Mouse (Mus musculus) MEL (cell line): Measurements from ENCODE around the gene Pigb. TPM values are rescaled to one million over a fixed set of nuclear protein-coding genes. Genes with fewer than 3 reads are reported as not detected.
A peak's percentile ranks its signal among the peaks of the same experiment; 100 is the strongest.

Experiments used
- DNase-seq: peaks from one replicate; pipeline ENCODE4 v3.0.0; 2011; ENCODE audit warnings: low read depth, low spot score
- H3K27ac ChIP-seq: 2 replicates; pipeline ENCODE4 v1.5.1; 2012; ENCODE audit warnings: low read depth, mild to moderate bottlenecking, control low read depth, low read length, moderate library complexity; ENCODE audit not compliant: control insufficient read depth
- H3K27me3 ChIP-seq, 2 experiments: fragments of 150-350 bp in 1 of 2; sonication (generic) in 1 of 2; 2 replicates each; pipeline ENCODE4 v1.6.1; 2012; ENCODE audit warnings: low read length in 2 of 2, mild to moderate bottlenecking in 2 of 2, improper control_type of control experiment in 1 of 2, moderate library complexity in 1 of 2; ENCODE audit not compliant: insufficient read depth in 2 of 2, control insufficient read depth in 1 of 2
- H3K36me3 ChIP-seq, 2 experiments: 2 replicates each; pipeline ENCODE4 v1.6.1; 2012 to 2014; ENCODE audit warnings: low read length in 2 of 2, improper control_type of control experiment in 1 of 2, inconsistent platforms in 1 of 2, mild to moderate bottlenecking in 1 of 2; ENCODE audit not compliant: insufficient read depth in 2 of 2, control insufficient read depth in 1 of 2
- H3K4me1 ChIP-seq, 2 experiments: fragments of 150-350 bp in 1 of 2; sonication (generic) in 1 of 2; 2 replicates each; pipeline ENCODE4 v1.6.1; 2012; ENCODE audit warnings: low read length in 2 of 2, improper control_type of control experiment in 1 of 2, mild to moderate bottlenecking in 1 of 2; ENCODE audit not compliant: insufficient read depth in 2 of 2, control insufficient read depth in 1 of 2
- H3K4me3 ChIP-seq, 2 experiments: fragments of 150-350 bp in 1 of 2; sonication (generic) in 1 of 2; 2 replicates each; pipeline ENCODE4 v1.5.1; 2012; ENCODE audit warnings: low read depth in 2 of 2, low read length in 2 of 2, mild to moderate bottlenecking in 2 of 2, moderate library complexity in 2 of 2, control low read depth in 1 of 2, improper control_type of control experiment in 1 of 2; ENCODE audit not compliant: control insufficient read depth in 1 of 2, insufficient read depth in 1 of 2
- H3K79me2 ChIP-seq: 2 replicates; pipeline ENCODE4 v1.6.1; 2012; ENCODE audit warnings: mild to moderate bottlenecking, low read length, moderate library complexity; ENCODE audit not compliant: control insufficient read depth, poor library complexity, insufficient read depth
- H3K9ac ChIP-seq: 2 replicates; pipeline ENCODE4 v1.6.1; 2012; ENCODE audit warnings: low read depth, mild to moderate bottlenecking, control low read depth, low read length, moderate library complexity; ENCODE audit not compliant: control insufficient read depth, poor library complexity, severe bottlenecking
- H3K9me3 ChIP-seq: fragments of 150-350 bp; sonication (generic); replicated peaks from 2 replicates; pipeline ENCODE4 v1.6.1; 2012; ENCODE audit warnings: mild to moderate bottlenecking, low read length, improper control_type of control experiment, moderate library complexity; ENCODE audit not compliant: insufficient read depth
- BHLHE40 ChIP-seq: IDR thresholded peaks from 2 replicates; pipeline ENCODE4 v1.6.1; 2012; ENCODE audit warnings: low read depth, mild to moderate bottlenecking, inconsistent platforms, low read length, improper control_type of control experiment, borderline replicate concordance
- CHD2 ChIP-seq: IDR thresholded peaks from 2 replicates; pipeline ENCODE4 v1.6.1; 2011; ENCODE audit warnings: low read length, improper control_type of control experiment
- CTCF ChIP-seq, 3 experiments: IDR thresholded peaks in 2 of 3; conservative IDR thresholded peaks in 1 of 3; 2 replicates each; pipeline ENCODE4 v1.5.1; 2011 to 2012; ENCODE audit warnings: low read length in 3 of 3, low read depth in 2 of 3, mild to moderate bottlenecking in 2 of 3, improper control_type of control experiment in 1 of 3, inconsistent platforms in 1 of 3, mixed read lengths in 1 of 3, moderate library complexity in 1 of 3; ENCODE audit not compliant: control insufficient read depth in 1 of 3, insufficient read depth in 1 of 3, poor library complexity in 1 of 3, severe bottlenecking in 1 of 3
- E2F4 ChIP-seq: IDR thresholded peaks from 2 replicates; pipeline ENCODE4 v1.6.1; 2011; ENCODE audit warnings: low read depth, low read length, improper control_type of control experiment, borderline replicate concordance
- ELF1 ChIP-seq: IDR thresholded peaks from 2 replicates; pipeline ENCODE4 v1.6.1; 2014; ENCODE audit warnings: low read depth, mild to moderate bottlenecking, inconsistent platforms, low read length, improper control_type of control experiment, moderate library complexity
- EP300 ChIP-seq, 2 experiments: IDR thresholded peaks; 2 replicates each; pipeline ENCODE4 v1.6.1; 2011; ENCODE audit warnings: improper control_type of control experiment in 2 of 2, low read length in 2 of 2, low read depth in 1 of 2, mild to moderate bottlenecking in 1 of 2
- ETS1 ChIP-seq: IDR thresholded peaks from 2 replicates; pipeline ENCODE4 v1.6.1; 2012; ENCODE audit warnings: low read depth, mild to moderate bottlenecking, inconsistent platforms, low read length, improper control_type of control experiment, moderate library complexity
- GABPA ChIP-seq: IDR thresholded peaks from 2 replicates; pipeline ENCODE4 v1.6.1; 2012; ENCODE audit warnings: low read depth, mild to moderate bottlenecking, inconsistent platforms, low read length, improper control_type of control experiment, moderate library complexity
- GATA1 ChIP-seq: IDR thresholded peaks from 2 replicates; pipeline ENCODE4 v1.6.1; 2011; ENCODE audit warnings: low read depth, low read length, improper control_type of control experiment
- HCFC1 ChIP-seq: IDR thresholded peaks from 2 replicates; pipeline ENCODE4 v1.6.1; 2012; ENCODE audit warnings: low read depth, mild to moderate bottlenecking, inconsistent platforms, low read length, improper control_type of control experiment, moderate library complexity
- JUND ChIP-seq: IDR thresholded peaks from 2 replicates; pipeline ENCODE4 v1.6.1; 2011; ENCODE audit warnings: low read depth, mild to moderate bottlenecking, improper control_type of control experiment, low read length
- KAT2A ChIP-seq: conservative IDR thresholded peaks from 2 replicates; pipeline ENCODE4 v1.6.1; 2012; ENCODE audit warnings: low read depth, low read length, improper control_type of control experiment, inconsistent platforms
- MAX ChIP-seq: IDR thresholded peaks from 2 replicates; pipeline ENCODE4 v1.6.1; 2011; ENCODE audit warnings: low read length, improper control_type of control experiment
- MEF2A ChIP-seq: IDR thresholded peaks from 2 replicates; pipeline ENCODE4 v1.6.1; 2014; ENCODE audit warnings: low read depth, mild to moderate bottlenecking, inconsistent platforms, low read length, improper control_type of control experiment; ENCODE audit not compliant: poor library complexity, insufficient replicate concordance, severe bottlenecking; ENCODE audit errors: extremely low read depth
- MXI1 ChIP-seq: IDR thresholded peaks from 2 replicates; pipeline ENCODE4 v1.6.1; 2011; ENCODE audit warnings: mild to moderate bottlenecking, low read depth, low read length, improper control_type of control experiment
- MYB ChIP-seq: IDR thresholded peaks from 2 replicates; pipeline ENCODE4 v1.6.1; 2011; ENCODE audit warnings: mild to moderate bottlenecking, low read depth, low read length, improper control_type of control experiment
- MYC ChIP-seq: IDR thresholded peaks from 2 replicates; pipeline ENCODE4 v1.6.1; 2011; ENCODE audit warnings: low read depth, mild to moderate bottlenecking, low read length, improper control_type of control experiment, moderate library complexity
- NELFE ChIP-seq: IDR thresholded peaks from 2 replicates; pipeline ENCODE4 v1.6.1; 2011; ENCODE audit warnings: low read depth, low read length, improper control_type of control experiment
- NRF1 ChIP-seq: IDR thresholded peaks from 2 replicates; pipeline ENCODE4 v1.6.1; 2014; ENCODE audit warnings: low read depth, mild to moderate bottlenecking, inconsistent platforms, low read length, improper control_type of control experiment, moderate library complexity; ENCODE audit not compliant: poor library complexity, insufficient read depth, severe bottlenecking
- POLR2A ChIP-seq, 2 experiments: IDR thresholded peaks; 2 replicates each; pipeline ENCODE4 v1.6.1; 2011 to 2012; ENCODE audit warnings: low read length in 2 of 2, mild to moderate bottlenecking in 2 of 2, control low read depth in 1 of 2, improper control_type of control experiment in 1 of 2, low read depth in 1 of 2, moderate library complexity in 1 of 2; ENCODE audit not compliant: control insufficient read depth in 1 of 2, insufficient read depth in 1 of 2, poor library complexity in 1 of 2
- POLR2AphosphoS2 ChIP-seq: IDR thresholded peaks from 2 replicates; pipeline ENCODE4 v1.6.1; 2011; ENCODE audit warnings: low read length, improper control_type of control experiment
- RAD21 ChIP-seq: IDR thresholded peaks from 2 replicates; pipeline ENCODE4 v1.6.1; 2011; ENCODE audit warnings: mild to moderate bottlenecking, low read depth, low read length, improper control_type of control experiment
- RCOR1 ChIP-seq: IDR thresholded peaks from 2 replicates; pipeline ENCODE4 v1.6.1; 2012; ENCODE audit warnings: low read depth, mild to moderate bottlenecking, inconsistent platforms, low read length, improper control_type of control experiment
- SIN3A ChIP-seq: IDR thresholded peaks from 2 replicates; pipeline ENCODE4 v1.6.1; 2012; ENCODE audit warnings: low read length, improper control_type of control experiment, inconsistent platforms
- TBP ChIP-seq: IDR thresholded peaks from 2 replicates; pipeline ENCODE4 v1.8.0; 2011; ENCODE audit warnings: low read depth, low read length, improper control_type of control experiment
- TCF12 ChIP-seq: IDR thresholded peaks from 2 replicates; pipeline ENCODE4 v1.6.1; 2014; ENCODE audit warnings: low read depth, mild to moderate bottlenecking, inconsistent platforms, low read length, improper control_type of control experiment, moderate library complexity
- UBTF ChIP-seq: IDR thresholded peaks from 2 replicates; pipeline ENCODE4 v1.6.1; 2012; ENCODE audit warnings: low read depth, mild to moderate bottlenecking, inconsistent platforms, low read length, improper control_type of control experiment, moderate library complexity, borderline replicate concordance; ENCODE audit not compliant: insufficient read depth
- USF1 ChIP-seq: IDR thresholded peaks from 2 replicates; pipeline ENCODE4 v1.6.1; 2014; ENCODE audit warnings: low read depth, mild to moderate bottlenecking, inconsistent platforms, low read length, improper control_type of control experiment, moderate library complexity
- USF2 ChIP-seq, 2 experiments: IDR thresholded peaks; 2 replicates each; pipeline ENCODE4 v1.6.1; 2011 to 2012; ENCODE audit warnings: improper control_type of control experiment in 2 of 2, low read length in 2 of 2, borderline replicate concordance in 1 of 2, inconsistent platforms in 1 of 2, low read depth in 1 of 2, mild to moderate bottlenecking in 1 of 2; ENCODE audit not compliant: insufficient read depth in 1 of 2
- ZC3H11A ChIP-seq: IDR thresholded peaks from 2 replicates; pipeline ENCODE4 v1.6.1; 2012; ENCODE audit warnings: low read depth, mild to moderate bottlenecking, inconsistent platforms, low read length, improper control_type of control experiment
- ZKSCAN1 ChIP-seq: IDR thresholded peaks from 2 replicates; pipeline ENCODE4 v1.6.1; 2012; ENCODE audit warnings: low read depth, mild to moderate bottlenecking, inconsistent platforms, low read length, improper control_type of control experiment, moderate library complexity
- ZMIZ1 ChIP-seq: IDR thresholded peaks from 2 replicates; pipeline ENCODE4 v1.6.1; 2012; ENCODE audit warnings: low read depth, mild to moderate bottlenecking, inconsistent platforms, low read length, improper control_type of control experiment, moderate library complexity
- polyA plus RNA-seq, 2 experiments: library from polyadenylated mRNA; stranded (reverse) in 1 of 2; unstranded in 1 of 2; fragments of >175 nt in 1 of 2; fragments of >200 nt in 1 of 2; gene quantifications; 2 replicates each; pipeline versions ENCODE4 v1.2.1 to v1.2.4; 2012; ENCODE audit warnings: low replicate concordance in 2 of 2, low read depth in 1 of 2; ENCODE audit not compliant: insufficient read length in 2 of 2, insufficient read depth in 1 of 2, missing spikeins in 1 of 2
- total RNA-seq: library from RNA; depleted of rRNA; stranded (reverse); fragments of 300-350 nt; gene quantifications from 2 replicates; pipeline ENCODE4 v1.2.3, GENCODE M21; 2012

The Pigb gene
- total and polyA plus RNA-seq, 3 experiments: 3.7 to 12.0 TPM; not detected in 1

DNA sequence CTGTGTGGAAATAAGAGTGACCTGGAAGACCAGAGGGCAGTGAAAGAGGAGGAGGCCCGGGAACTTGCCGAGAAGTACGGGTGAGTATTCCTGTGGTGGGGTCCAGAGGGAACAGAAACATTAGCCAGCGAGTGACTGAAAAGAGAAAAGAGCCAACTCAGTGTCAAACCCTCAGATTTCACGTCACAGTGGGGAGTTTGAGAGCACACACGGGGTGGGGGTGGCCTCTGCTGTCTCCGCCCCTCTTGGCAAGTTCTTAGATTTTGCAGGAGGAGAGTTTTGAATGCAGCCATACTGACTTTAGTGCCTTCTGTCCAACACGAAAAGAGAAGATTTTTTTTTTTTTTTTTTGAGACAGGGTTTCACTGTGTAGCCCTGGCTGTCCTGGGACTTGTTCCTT lies 46.9 kb upstream of the Pigb start:
- H3K79me2 ChIP-seq: no peaks in the 10 kb centered on the region
- DNase-seq: no peak
- H3K27ac ChIP-seq: no peak overlapping the region

DNA sequence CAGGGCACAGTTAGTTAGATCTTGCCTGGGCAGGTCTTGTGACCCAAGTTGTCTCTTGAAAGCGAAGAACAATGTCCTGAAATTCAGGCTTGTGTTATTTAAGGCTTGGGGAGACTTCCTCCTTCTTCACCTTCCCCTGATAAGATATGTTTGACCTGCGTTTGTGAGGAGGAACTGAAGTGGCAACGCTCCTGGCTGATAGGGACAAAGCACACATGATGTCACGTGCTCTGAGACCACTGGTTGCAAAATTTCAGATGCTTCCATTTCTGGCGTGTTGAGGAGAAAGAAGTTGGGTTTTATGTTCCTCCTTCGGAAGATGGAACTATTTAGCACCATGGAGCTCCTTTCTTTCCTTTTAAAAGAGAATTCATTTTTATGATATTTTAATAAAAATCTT lies 45.7 kb upstream of the Pigb start:
- peak overlapping the region; percentile 85 for H3K27ac ChIP-seq
- no peaks in the 10 kb centered on the region for H3K9me3 ChIP-seq
- peak; percentile 90 for DNase-seq
- H3K9ac ChIP-seq: peak overlapping the region; percentile 35
- H3K27me3 ChIP-seq: no peaks in the 10 kb centered on the region
- peaks cover 11 to 21% of the 10 kb centered on the region in 2 experiments for H3K4me1 ChIP-seq
- H3K36me3 ChIP-seq: peaks cover 0 to 13% of the 10 kb centered on the region in 2 experiments; a peak in 2 of 4 replicates
- no peaks in the 10 kb centered on the region for H3K79me2 ChIP-seq
- H3K4me3 ChIP-seq: peak overlapping the region; percentile 7 to 19; a peak in 3 of 4 replicates
- TF ChIP-seq MXI1: peak; percentile 81
- TF ChIP-seq RCOR1: peak; percentile 78
- no peak for TF ChIP-seq KAT2A
- no peak for TF ChIP-seq ZKSCAN1
- TF ChIP-seq NELFE: peak; percentile 54
- TF ChIP-seq SIN3A: peak; percentile 83; the same call in 1 of the 2 replicates
- peak; percentile 96 for TF ChIP-seq MYC
- no peak for TF ChIP-seq NRF1
- peak; percentile 46; the same call in 1 of the 2 replicates for TF ChIP-seq JUND
- TF ChIP-seq MEF2A: peak; percentile 73; the same call in 1 of the 2 replicates
- TF ChIP-seq GATA1: peak; percentile 91
- no peak for TF ChIP-seq ZMIZ1
- peak; percentile 84 to 90 for TF ChIP-seq EP300 (IDR thresholded peaks at IDR 0.05; ENCODE audit: low read depth in 1 of 2, low read length in 2 of 2)
- no peak for TF ChIP-seq E2F4
- no peak for TF ChIP-seq GABPA
- peak; percentile 96 for TF ChIP-seq MAX
- peak; percentile 95 for TF ChIP-seq USF1
- peak; percentile 97 for TF ChIP-seq BHLHE40
- peak; percentile 32 to 78; a peak in 2 of 4 replicates for TF ChIP-seq USF2 (IDR thresholded peaks at IDR 0.05; ENCODE audit: borderline replicate concordance in 1 of 2, insufficient read depth in 1 of 2, low read depth in 1 of 2, low read length in 2 of 2)
- TF ChIP-seq HCFC1: peak; percentile 62; the same call in 1 of the 2 replicates
- peak; percentile 65 for TF ChIP-seq ELF1
- TF ChIP-seq POLR2A (IDR thresholded peaks at IDR 0.05; ENCODE audit: control insufficient read depth in 1 of 2, insufficient read depth in 1 of 2, low read depth in 1 of 2, low read length in 2 of 2, poor library complexity in 1 of 2): peak in 1 of 2 experiments; percentile 49; a peak in 2 of 4 replicates
- TF ChIP-seq TBP: peak; percentile 75
- peak; percentile 67; the same call in 1 of the 2 replicates for TF ChIP-seq TCF12

More for the DNA sequence above, 46.9 kb upstream of the Pigb start:
- Histone ChIP-seq H3K4me3 (no peak overlapping the region), H3K4me1 (peaks cover 11 to 17% of the 10 kb centered on the region in 2 experiments), H3K27me3 (no peaks in the 10 kb centered on the region), H3K36me3 (peaks cover 0 to 13% of the 10 kb centered on the region in 2 experiments; a peak in 2 of 4 replicates), H3K9me3 (no peaks in the 10 kb centered on the region), H3K9ac (no peak overlapping the region)
- TF ChIP-seq GATA1 (no peak), CTCF (IDR thresholded peaks at IDR 0.05 in 2 of 3, conservative IDR thresholded peaks at IDR 0.05 in 1 of 3; ENCODE audit: control insufficient read depth in 1 of 3, insufficient read depth in 1 of 3, low read depth in 2 of 3, low read length in 3 of 3, poor library complexity in 1 of 3, severe bottlenecking in 1 of 3) (no peak), ZC3H11A (no peak), RAD21 (no peak), CHD2 (no peak), RCOR1 (no peak), NELFE (no peak), UBTF (no peak), MYC (no peak), BHLHE40 (no peak), ETS1 (no peak), USF2 (IDR thresholded peaks at IDR 0.05; ENCODE audit: borderline replicate concordance in 1 of 2, insufficient read depth in 1 of 2, low read depth in 1 of 2, low read length in 2 of 2) (no peak), ZKSCAN1 (no peak), HCFC1 (no peak), MXI1 (no peak), POLR2AphosphoS2 (no peak), MYB (no peak)
- TF ChIP-seq, all 39 proteins: peak for 0
